In the genomic region with DNA sequence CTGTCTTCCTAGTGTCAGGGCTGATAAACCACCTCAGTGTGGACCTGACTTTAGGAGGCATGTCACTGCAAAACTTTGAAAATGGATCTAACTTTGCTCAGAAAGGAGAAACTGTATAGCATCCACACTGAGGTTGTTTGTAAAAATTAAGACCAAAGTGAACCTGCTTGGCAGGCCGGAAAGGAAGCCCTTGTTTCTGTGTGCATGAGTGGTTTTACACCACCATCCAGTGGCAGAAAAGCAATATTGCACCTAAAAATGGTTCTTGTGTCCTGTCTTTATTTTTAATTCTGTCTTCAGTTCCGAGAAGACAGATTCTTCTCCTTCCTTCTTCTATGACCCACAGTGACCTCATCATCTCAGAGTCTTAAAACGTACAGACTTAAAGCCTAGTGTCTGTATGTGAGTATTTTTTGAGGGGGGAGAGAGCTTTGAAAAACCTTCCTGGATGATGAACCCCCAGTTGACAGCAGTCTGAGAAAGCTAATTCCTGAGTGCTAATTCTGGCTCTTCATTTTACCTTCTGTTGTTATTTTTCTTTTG, we compare ENCODE assay signal across 8 mouse cellular contexts.
DNase-seq lines count a peak whose midpoint lies in the region; ATAC-seq and TF ChIP-seq lines count a peak whose summit lies in the region.
"Had no signal": no experiment of that assay in that cellular context is flagged by ENCODE, and none has a peak within 500 bp of the region (broad histone marks: within the 10 kb centered on the region; RNA-seq: fewer than 3 reads in every experiment).

No protein-coding gene starts in this region.

- no peak overlapping the region for H3K9ac ChIP-seq in ES-Bruce4 (ENCODE audit: low read depth, poor library complexity, severe bottlenecking)
- no peak overlapping the region for H3K9ac ChIP-seq in kidney, embryonic 16.5 days (replicated peaks; ENCODE audit: low read length)
- H3K9ac ChIP-seq: limb, embryonic 13.5 days had no signal

- H3K9me3 ChIP-seq in ES-Bruce4 (replicated peaks; ENCODE audit: control insufficient read depth, insufficient read depth, low read length, poor library complexity, severe bottlenecking) = no peaks in the 10 kb centered on the region
- no peaks in the 10 kb centered on the region for H3K9me3 ChIP-seq in kidney, embryonic 16.5 days (ENCODE audit: low read length)
- H3K9me3 ChIP-seq: limb, embryonic 13.5 days had no signal

- H3K4me3 ChIP-seq in ES-Bruce4 (ENCODE audit: low read depth, low read length) = no peak overlapping the region
- no peak overlapping the region for H3K4me3 ChIP-seq in kidney, embryonic 16.5 days (ENCODE audit: low read length)
- H3K4me3 ChIP-seq: limb, embryonic 13.5 days had no signal

- DNase-seq in CD4-positive helper T cell, adult 2 months (ENCODE audit: low read depth, low spot score) = peak; percentile 76
- peak; percentile 48 for DNase-seq in cerebellum, adult 8-10 months
- DNase-seq in gastrocnemius, postnatal 14 days = peak; percentile 26
- DNase-seq in lung, postnatal 14 days = peak; percentile 53
- peak; percentile 37 to 59 for DNase-seq in right cerebral cortex, adult 2 months (ENCODE audit: low spot score in 2 of 2)

- no peak for TF ChIP-seq EP300 in ES-Bruce4 (IDR thresholded peaks at IDR 0.05; ENCODE audit: insufficient read depth, low read depth, low read length)

- peak; percentile 59 for ATAC-seq in kidney, embryonic 16.5 days (ENCODE audit: low FRiP score, low TSS enrichment)

- H3K4me1 ChIP-seq in ES-Bruce4 (ENCODE audit: control insufficient read depth, insufficient read depth, low read length) = no peaks in the 10 kb centered on the region
- H3K4me1 ChIP-seq in kidney, embryonic 16.5 days (ENCODE audit: insufficient read depth, low read length) = no peaks in the 10 kb centered on the region
- H3K4me1 ChIP-seq: limb, embryonic 13.5 days had no signal

- WGBS in kidney, embryonic 16.5 days = 10% methylated on average over 3 of the region's 3 CpGs

- no peak overlapping the region for H3K4me2 ChIP-seq in kidney, embryonic 16.5 days (replicated peaks; ENCODE audit: low read depth, low read length)
- H3K4me2 ChIP-seq: limb, embryonic 13.5 days had no signal

- no peaks in the 10 kb centered on the region for H3K27me3 ChIP-seq in ES-Bruce4 (ENCODE audit: control insufficient read depth, insufficient read depth, low read length, poor library complexity, severe bottlenecking)
- no peaks in the 10 kb centered on the region for H3K27me3 ChIP-seq in kidney, embryonic 16.5 days (ENCODE audit: insufficient read depth, low read length)

- no peak for TF ChIP-seq POLR2A in ES-Bruce4 (IDR thresholded peaks at IDR 0.05; ENCODE audit: insufficient read depth, low read length)

- TF ChIP-seq CTCF in ES-Bruce4 (IDR thresholded peaks at IDR 0.05; ENCODE audit: low read depth, low read length) = peak; percentile 4

- H3K36me3 ChIP-seq in ES-Bruce4 (ENCODE audit: control insufficient read depth, insufficient read depth, low read length, poor library complexity, severe bottlenecking) = no peaks in the 10 kb centered on the region
- H3K36me3 ChIP-seq in kidney, embryonic 16.5 days (ENCODE audit: insufficient read depth, low read length) = no peaks in the 10 kb centered on the region
- H3K36me3 ChIP-seq: limb, embryonic 13.5 days had no signal

- intact Hi-C loops in gastrocnemius, postnatal 14 days (cut with DNase I; ENCODE audit: low total_unique reads) = no loop called here

- H3K27ac ChIP-seq in ES-Bruce4 (ENCODE audit: insufficient read depth, low read length) = no peak overlapping the region
- H3K27ac ChIP-seq in kidney, embryonic 16.5 days (ENCODE audit: low read length) = no peak overlapping the region
- H3K27ac ChIP-seq: limb, embryonic 13.5 days had no signal

Comparison
In these comparisons a context has a peak if more than half of its experiments do, and no peak if none do; other contexts are left out.
1. DNase-seq: peak in every context shown above with its lines; median percentile 76 in CD4-positive helper T cell, adult 2 months; 53 in lung, postnatal 14 days; 48 in cerebellum, adult 8-10 months; 48 in right cerebral cortex, adult 2 months; 26 in gastrocnemius, postnatal 14 days.